Mouse (Mus musculus) limb, embryonic 12.5 days (tissue): ENCODE results near the gene Gm10644. TPM values are rescaled to one million over a fixed set of nuclear protein-coding genes. Genes with fewer than 3 reads are reported as not detected.

Experiments used
- ATAC-seq: fragments of 200-750 bp; cut with Nextera tagmentation; 2 replicates; pipeline ENCODE4 v1.8.0; 2017; ENCODE audit warnings: low read depth, moderate TSS enrichment; ENCODE audit not compliant: insufficient number of reproducible peaks, insufficient read depth, low FRiP score, low TSS enrichment
- H3K27ac ChIP-seq: fragments of 300-500 bp; sonication (generic); 2 replicates; pipeline ENCODE4 v1.5.1; 2016; ENCODE audit warnings: mild to moderate bottlenecking, moderate library complexity
- H3K27me3 ChIP-seq: fragments of 300-500 bp; sonication (generic); 2 replicates; pipeline ENCODE4 v1.6.1; 2016; ENCODE audit warnings: mild to moderate bottlenecking, moderate library complexity
- H3K36me3 ChIP-seq: fragments of 300-500 bp; sonication (generic); 2 replicates; pipeline ENCODE4 v1.6.1; 2016; ENCODE audit warnings: mild to moderate bottlenecking, moderate library complexity
- H3K4me1 ChIP-seq: fragments of 300-500 bp; sonication (generic); replicated peaks from 2 replicates; pipeline ENCODE4 v1.6.1; 2016
- H3K4me2 ChIP-seq: fragments of 300-500 bp; sonication (generic); 2 replicates; pipeline ENCODE4 v1.6.1; 2016; ENCODE audit warnings: mild to moderate bottlenecking, moderate library complexity
- H3K4me3 ChIP-seq: fragments of 300-500 bp; sonication (generic); replicated peaks from 2 replicates; pipeline ENCODE4 v1.5.1; 2016; ENCODE audit warnings: mild to moderate bottlenecking
- H3K9ac ChIP-seq: fragments of 300-500 bp; sonication (generic); replicated peaks from 2 replicates; pipeline ENCODE4 v1.6.1; 2016; ENCODE audit warnings: mild to moderate bottlenecking, moderate library complexity
- H3K9me3 ChIP-seq: fragments of 300-500 bp; sonication (generic); 2 replicates; pipeline ENCODE4 v1.6.1; 2016; ENCODE audit warnings: mild to moderate bottlenecking, moderate library complexity
- WGBS: fragments of 180-500 bp; shearing (Covaris S2); methylation state at CpG from one replicate; pipeline ENCODE4 v1.1.7; 2016; 5-methylcytosine and 5-hydroxymethylcytosine counted together
- polyA plus RNA-seq: library from polyadenylated mRNA; unstranded; fragments of >200 nt; fragmentation: Nextera tagmentation; extraction: Ambion mirVana; gene quantifications from 2 replicates; pipeline ENCODE4 v1.2.1, GENCODE M21; 2016

The Gm10644 gene
- polyA plus RNA-seq, 1 experiment from 2014 or later, result 0.40 TPM

GRCm38 (mm10) chr8:83902961-83903666 is 51.9 kb downstream of the Gm10644 start:
- Histone ChIP-seq H3K9me3 (no peaks in the 10 kb centered on the region), H3K36me3 (peaks cover 28% of the 10 kb centered on the region), H3K27me3 (no peaks in the 10 kb centered on the region), H3K9ac (peak overlapping the region; percentile 28; the same call in 1 of the 2 replicates), H3K4me3 (peak overlapping the region; percentile 99), H3K4me2 (peak overlapping the region; percentile 84), H3K4me1 (peaks cover 44% of the 10 kb centered on the region), H3K27ac (peak overlapping the region; percentile 83)
- WGBS, result 4% methylated on average over 13 of the region's 13 CpGs
- no peak for ATAC-seq

DNA sequence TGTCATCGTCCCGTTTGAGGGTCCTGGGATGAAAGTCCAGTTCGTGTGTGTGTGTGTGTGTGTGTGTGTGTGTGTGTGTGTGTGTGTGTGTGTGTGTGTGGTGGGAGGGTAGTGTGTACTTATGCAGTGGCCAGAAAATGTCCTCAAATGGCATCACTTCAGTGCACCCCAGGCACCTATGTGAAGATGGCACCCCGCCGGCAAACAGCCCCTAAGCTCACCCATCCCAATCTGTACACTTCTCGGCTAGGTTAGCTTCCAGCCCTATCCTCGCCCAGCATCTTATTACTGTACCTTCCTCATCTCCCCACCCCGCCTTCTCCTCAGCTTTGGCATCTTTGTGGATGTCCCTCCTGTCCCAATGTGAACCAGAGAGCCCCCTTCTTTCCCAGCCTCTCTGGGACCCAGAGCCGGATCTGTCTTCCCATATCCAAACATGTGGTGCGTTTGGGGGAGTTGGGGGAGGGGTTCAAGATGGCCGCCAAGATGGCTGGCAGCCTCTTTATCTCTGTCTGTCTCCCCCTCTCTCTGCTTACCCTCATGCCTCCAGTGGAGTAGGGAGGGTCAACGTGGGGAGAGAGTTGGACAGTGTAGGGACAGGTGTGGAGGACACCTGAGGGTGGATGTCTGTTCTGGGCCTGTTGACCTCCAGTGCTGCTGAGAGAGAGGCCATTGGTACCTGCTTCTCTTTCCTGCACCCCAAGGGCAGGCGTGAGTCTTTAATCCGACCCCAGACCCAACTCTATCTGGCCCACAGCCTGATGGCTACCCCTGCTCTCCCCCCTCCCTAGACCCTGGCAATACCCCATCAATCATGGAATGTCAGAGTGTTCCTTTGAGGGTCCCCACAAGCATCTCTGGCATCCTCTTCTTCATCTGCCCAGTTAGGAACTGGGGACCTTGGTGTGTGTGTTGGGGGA is 53.2 kb downstream of the Gm10644 start:
- Histone ChIP-seq H3K4me3 (peak overlapping the region; percentile 99), H3K4me2 (peak overlapping the region; percentile 84), H3K9me3 (no peaks in the 10 kb centered on the region), H3K4me1 (peaks cover 57% of the 10 kb centered on the region), H3K27me3 (peaks cover 4% of the 10 kb centered on the region; the same call in 1 of the 2 replicates), H3K9ac (peak overlapping the region; percentile 95), H3K27ac (peak overlapping the region; percentile 42; the same call in 1 of the 2 replicates), H3K36me3 (peaks cover 19% of the 10 kb centered on the region)
- no peak for ATAC-seq
- 10% methylated on average over 14 of the region's 14 CpGs for WGBS

DNA sequence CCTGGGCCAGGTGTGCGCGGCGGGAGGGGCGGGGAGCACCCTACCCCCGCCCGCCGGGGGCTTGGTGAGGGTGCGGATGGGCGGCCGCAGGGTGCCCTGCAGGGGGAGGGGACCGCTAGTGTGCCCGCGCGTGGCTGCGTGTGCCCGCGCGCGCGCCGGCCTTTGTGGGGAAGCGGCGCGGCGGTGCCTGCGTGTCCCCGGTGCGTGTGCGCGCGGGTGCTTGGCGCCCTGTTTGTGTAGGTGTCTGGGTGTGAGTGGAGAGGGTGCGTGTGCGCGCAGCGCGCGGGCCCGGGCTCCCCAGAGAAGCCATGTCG is 54.1 kb downstream of the Gm10644 start:
- H3K9ac ChIP-seq, result peak overlapping the region; percentile 95
- H3K4me3 ChIP-seq, result peak overlapping the region; percentile 99
- H3K9me3 ChIP-seq, result no peaks in the 10 kb centered on the region
- no peak for ATAC-seq
- H3K4me1 ChIP-seq, result peaks cover 60% of the 10 kb centered on the region
- peak overlapping the region; percentile 84 for H3K4me2 ChIP-seq
- WGBS, result under 1% methylated on average over 37 of the region's 40 CpGs
- H3K36me3 ChIP-seq, result peaks cover 10% of the 10 kb centered on the region; the same call in 1 of the 2 replicates
- peaks cover 10% of the 10 kb centered on the region; the same call in 1 of the 2 replicates for H3K27me3 ChIP-seq
- peak overlapping the region; percentile 99 for H3K27ac ChIP-seq

GRCm38 (mm10) chr8:83900266-83900956 is 54.6 kb downstream of the Gm10644 start:
- WGBS, result under 1% methylated on average over 93 of the region's 100 CpGs
- Histone ChIP-seq H3K27me3 (peaks cover 14% of the 10 kb centered on the region), H3K9ac (peak overlapping the region; percentile 95), H3K4me1 (peaks cover 57% of the 10 kb centered on the region), H3K4me3 (peak overlapping the region; percentile 99), H3K9me3 (no peaks in the 10 kb centered on the region), H3K27ac (peak overlapping the region; percentile 99), H3K36me3 (peaks cover 5% of the 10 kb centered on the region; the same call in 1 of the 2 replicates), H3K4me2 (peak overlapping the region; percentile 84)
- no peak for ATAC-seq

DNA sequence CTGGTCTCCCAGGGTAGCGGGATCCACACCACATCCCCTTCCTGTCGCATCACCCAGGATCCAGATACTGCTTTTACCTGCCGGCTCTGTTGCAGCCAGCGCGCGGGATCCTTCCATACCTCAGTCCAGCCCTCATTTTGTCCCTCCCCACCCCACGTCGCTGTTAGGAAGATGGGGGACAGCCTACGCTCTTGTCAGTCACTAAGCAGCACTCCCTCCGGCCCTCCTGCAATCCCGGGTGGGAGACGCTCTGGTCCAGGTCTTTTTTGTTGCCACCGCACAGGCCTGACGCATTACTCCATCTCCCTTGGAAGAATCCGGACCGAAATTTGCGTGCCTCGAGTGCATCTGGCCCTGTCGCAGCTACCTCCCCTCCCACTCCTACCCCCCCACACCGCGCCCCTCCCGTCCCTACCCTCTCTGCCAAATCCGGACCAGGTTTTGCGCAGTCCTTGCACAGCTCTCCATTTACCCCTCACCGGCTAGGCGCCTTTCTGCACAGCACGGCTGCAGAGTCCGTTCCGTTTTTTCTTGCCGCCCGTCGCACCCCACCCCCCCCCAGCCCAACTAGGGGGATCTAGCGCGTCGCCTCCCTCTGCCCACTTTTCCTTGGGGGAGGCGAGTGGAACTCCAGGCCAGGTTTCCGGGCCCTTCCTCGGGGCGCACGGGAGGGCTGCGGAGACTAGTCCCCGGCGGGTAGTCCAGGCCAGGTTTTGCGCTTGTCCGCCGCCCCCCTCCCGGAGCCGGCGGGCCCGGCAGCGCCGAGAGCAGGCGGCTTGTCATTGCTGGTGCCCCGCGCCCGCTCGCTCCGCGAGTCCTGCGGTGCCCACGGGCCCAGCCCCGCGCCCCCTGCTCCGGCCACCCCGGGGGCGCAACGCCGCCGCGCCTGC is 55.4 kb downstream of the Gm10644 start, which contains the start of gene Adgrl1:
TSS of gene Adgrl1 (plus strand) at position 743 of the 890 bp plus-strand sequence.
- peaks cover 52% of the 10 kb centered on the region for H3K4me1 ChIP-seq
- H3K4me3 ChIP-seq, result peak within 1 kb of the TSS; percentile 99
- peak within 1 kb of the TSS; percentile 99 for H3K27ac ChIP-seq
- no peaks in the 10 kb centered on the region for H3K36me3 ChIP-seq
- peaks cover 20% of the 10 kb centered on the region for H3K27me3 ChIP-seq
- peak within 1 kb of the TSS; percentile 95 for H3K9ac ChIP-seq
- WGBS, result under 1% methylated on average over 69 of the region's 70 CpGs
- H3K4me2 ChIP-seq, result peak within 1 kb of the TSS; percentile 84
- peak; percentile 91 for ATAC-seq
- no peaks in the 10 kb centered on the region for H3K9me3 ChIP-seq

DNA sequence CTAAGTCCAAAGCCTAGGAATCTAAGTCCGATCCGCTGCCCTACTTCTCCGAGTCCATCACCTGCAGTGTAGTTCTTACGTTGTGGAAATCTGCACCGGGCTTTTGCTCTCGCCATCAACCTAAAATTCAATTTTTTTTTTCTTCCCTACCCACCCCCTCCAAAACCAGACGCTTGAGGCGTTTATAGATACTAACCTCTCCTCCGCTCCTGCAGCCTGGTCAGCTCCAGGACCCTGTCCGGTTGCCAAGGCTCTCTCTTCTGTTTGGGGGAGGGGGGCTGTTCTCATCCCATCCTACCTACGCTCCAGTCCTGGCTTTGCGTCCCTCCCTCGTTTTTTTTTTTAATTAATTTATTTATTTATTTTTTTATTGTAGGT is 56.0 kb downstream of the Gm10644 start:
- Histone ChIP-seq H3K9ac (peak overlapping the region; percentile 95; the same call in 1 of the 2 replicates), H3K36me3 (no peaks in the 10 kb centered on the region), H3K4me3 (peak overlapping the region; percentile 99), H3K27me3 (peaks cover 27% of the 10 kb centered on the region), H3K4me2 (peak overlapping the region; percentile 84), H3K4me1 (peaks cover 46% of the 10 kb centered on the region), H3K27ac (peak overlapping the region; percentile 99), H3K9me3 (no peaks in the 10 kb centered on the region)
- ATAC-seq, result peak; percentile 32
- WGBS, result 2% methylated on average over 13 of the region's 13 CpGs

DNA sequence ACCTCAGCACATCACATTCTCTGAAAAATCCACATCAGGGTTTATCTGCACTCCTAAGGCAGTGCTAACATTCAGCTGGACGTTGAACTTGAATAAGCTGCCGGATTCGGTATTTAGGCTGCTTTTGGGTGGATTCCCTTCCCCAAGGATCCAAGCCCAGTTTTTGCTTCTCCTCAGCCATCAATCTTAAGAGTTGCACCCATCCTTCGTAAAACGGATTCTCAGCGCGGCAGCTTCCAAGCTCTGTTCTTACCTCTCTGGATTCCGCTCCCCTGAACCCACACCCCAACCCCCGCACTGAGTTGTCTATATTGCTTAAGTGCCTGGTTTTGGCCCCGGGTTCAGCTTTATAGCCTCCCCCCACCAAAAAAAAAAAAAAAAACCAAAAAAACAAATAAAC is 56.5 kb downstream of the Gm10644 start:
- H3K27me3 ChIP-seq, result peaks cover 27% of the 10 kb centered on the region
- peak overlapping the region; percentile 95 for H3K9ac ChIP-seq
- peak overlapping the region; percentile 84 for H3K4me2 ChIP-seq
- no peak for ATAC-seq
- peak overlapping the region; percentile 99 for H3K27ac ChIP-seq
- WGBS, result under 1% methylated on average over 10 of the region's 10 CpGs
- H3K9me3 ChIP-seq, result no peaks in the 10 kb centered on the region
- peaks cover 41% of the 10 kb centered on the region for H3K4me1 ChIP-seq
- no peaks in the 10 kb centered on the region for H3K36me3 ChIP-seq
- H3K4me3 ChIP-seq, result peak overlapping the region; percentile 99

DNA sequence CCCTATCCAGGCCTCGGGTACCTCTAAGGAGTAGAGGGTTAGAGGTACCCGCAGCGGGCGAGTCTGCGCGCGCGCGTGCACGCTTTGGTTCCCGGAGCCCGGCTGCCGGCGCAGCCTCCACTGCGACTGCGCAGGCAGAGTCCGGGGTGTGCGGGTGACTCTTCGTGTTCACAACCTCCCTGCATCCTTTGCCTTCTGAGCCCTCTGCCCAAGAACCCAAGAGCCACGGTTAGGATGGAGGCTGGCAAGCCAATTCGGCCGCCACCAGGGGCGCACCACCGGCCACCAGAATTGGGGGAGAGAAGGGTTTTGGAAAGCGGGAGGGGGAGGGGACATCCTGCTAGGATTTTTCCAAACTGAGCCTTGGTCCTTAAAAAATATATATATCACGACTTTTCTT is 57.8 kb downstream of the Gm10644 start:
- H3K4me2 ChIP-seq, result peak overlapping the region; percentile 84
- no peaks in the 10 kb centered on the region for H3K36me3 ChIP-seq
- peak overlapping the region; percentile 17; the same call in 1 of the 2 replicates for H3K27ac ChIP-seq
- WGBS, result 2% methylated on average over 26 of the region's 26 CpGs
- peak overlapping the region; percentile 34 for H3K9ac ChIP-seq
- peak overlapping the region; percentile 34 for H3K4me3 ChIP-seq
- H3K4me1 ChIP-seq, result peaks cover 28% of the 10 kb centered on the region
- H3K27me3 ChIP-seq, result peaks cover 27% of the 10 kb centered on the region
- no peak for ATAC-seq
- no peaks in the 10 kb centered on the region for H3K9me3 ChIP-seq

DNA sequence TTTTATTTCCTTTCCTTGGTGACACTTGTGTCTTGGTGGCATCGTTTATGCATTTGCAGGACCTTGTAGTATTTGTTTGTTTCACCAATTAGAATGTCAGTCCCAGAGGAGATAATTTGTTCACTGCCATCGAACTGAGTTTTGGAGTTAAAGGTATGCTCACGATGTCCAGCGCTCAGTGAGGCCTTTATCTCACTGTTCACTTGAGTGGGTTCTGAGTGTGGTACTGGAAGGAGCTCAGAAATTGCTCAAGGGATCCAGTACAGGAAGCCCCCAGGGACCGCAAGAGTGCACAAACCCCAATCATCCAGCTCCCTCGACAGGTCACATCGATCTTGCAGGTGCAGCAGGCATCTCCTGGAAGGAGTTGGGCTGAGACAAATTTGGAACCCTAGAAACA is 58.5 kb downstream of the Gm10644 start:
- Histone ChIP-seq H3K9me3 (no peaks in the 10 kb centered on the region), H3K36me3 (no peaks in the 10 kb centered on the region), H3K27ac (no peak overlapping the region), H3K4me1 (peaks cover 21% of the 10 kb centered on the region), H3K9ac (no peak overlapping the region), H3K27me3 (peaks cover 27% of the 10 kb centered on the region), H3K4me2 (peak overlapping the region; percentile 84), H3K4me3 (no peak overlapping the region)
- no peak for ATAC-seq
- 78% methylated on average over 7 of the region's 7 CpGs for WGBS

GRCm38 (mm10) chr8:83895894-83896293 is 59.1 kb downstream of the Gm10644 start:
- Histone ChIP-seq H3K9me3 (no peaks in the 10 kb centered on the region), H3K9ac (no peak overlapping the region), H3K4me2 (no peak overlapping the region), H3K27ac (no peak overlapping the region), H3K27me3 (peaks cover 27% of the 10 kb centered on the region), H3K4me1 (peaks cover 19% of the 10 kb centered on the region), H3K4me3 (no peak overlapping the region), H3K36me3 (no peaks in the 10 kb centered on the region)
- WGBS, result 5% methylated on average over 5 of the region's 5 CpGs
- ATAC-seq, result no peak
